Mouse (Mus musculus) spleen, adult 10 weeks (tissue): ENCODE data around the gene Gramd1c. TPM values are rescaled to one million over a fixed set of nuclear protein-coding genes. Genes with fewer than 3 reads are reported as not detected.

ENCODE experiments used
- polyA plus RNA-seq: library from polyadenylated mRNA; stranded (reverse); fragments of 350-450 nt; fragmentation: Illumina TruSeq; extraction: RNeasy Lipid Tissue Mini Kit (QIAGEN cat#74804); gene quantifications from one replicate; pipeline ENCODE4 v1.2.3, GENCODE M21; 2015; ENCODE audit warnings: low replicate concordance; ENCODE audit not compliant: insufficient read depth

Gramd1c gene
- 4.8 TPM for polyA plus RNA-seq

GRCm38 (mm10) chr16:44063025-44063894, at the start of gene Gramd1c:
TSS of gene Gramd1c (minus strand) at chr16:44063345.

GRCm38 (mm10) chr16:43979328-43980109, 83.6 kb downstream of the Gramd1c start, which contains the start of gene Zdhhc23:
TSS of gene Zdhhc23 (minus strand) at chr16:43979791.

Other genes starting within 250 kb of the Gramd1c start
- 9.1 TPM for gene Ccdc191, start 173.5 kb downstream of the Gramd1c start, polyA plus RNA-seq
- gene Qtrt2, start 136.5 kb downstream of the Gramd1c start, polyA plus RNA-seq, result 38.2 TPM
- gene Zdhhc23, start 83.6 kb downstream of the Gramd1c start, polyA plus RNA-seq, result 10.8 TPM
- gene Atp6v1a, start 76.4 kb upstream of the Gramd1c start, polyA plus RNA-seq, result 43.8 TPM
- 83.8 TPM for gene Naa50, start 76.5 kb upstream of the Gramd1c start, polyA plus RNA-seq
- 32.1 TPM for gene Usf3, start 109.9 kb upstream of the Gramd1c start, polyA plus RNA-seq